Mouse (Mus musculus) kidney, adult 18-20 months (tissue): ENCODE data around the gene Prkch.

ENCODE experiments used
- DNase-seq: peaks from one replicate; pipeline ENCODE4 v3.0.0; 2021

Gene Prkch

DNA sequence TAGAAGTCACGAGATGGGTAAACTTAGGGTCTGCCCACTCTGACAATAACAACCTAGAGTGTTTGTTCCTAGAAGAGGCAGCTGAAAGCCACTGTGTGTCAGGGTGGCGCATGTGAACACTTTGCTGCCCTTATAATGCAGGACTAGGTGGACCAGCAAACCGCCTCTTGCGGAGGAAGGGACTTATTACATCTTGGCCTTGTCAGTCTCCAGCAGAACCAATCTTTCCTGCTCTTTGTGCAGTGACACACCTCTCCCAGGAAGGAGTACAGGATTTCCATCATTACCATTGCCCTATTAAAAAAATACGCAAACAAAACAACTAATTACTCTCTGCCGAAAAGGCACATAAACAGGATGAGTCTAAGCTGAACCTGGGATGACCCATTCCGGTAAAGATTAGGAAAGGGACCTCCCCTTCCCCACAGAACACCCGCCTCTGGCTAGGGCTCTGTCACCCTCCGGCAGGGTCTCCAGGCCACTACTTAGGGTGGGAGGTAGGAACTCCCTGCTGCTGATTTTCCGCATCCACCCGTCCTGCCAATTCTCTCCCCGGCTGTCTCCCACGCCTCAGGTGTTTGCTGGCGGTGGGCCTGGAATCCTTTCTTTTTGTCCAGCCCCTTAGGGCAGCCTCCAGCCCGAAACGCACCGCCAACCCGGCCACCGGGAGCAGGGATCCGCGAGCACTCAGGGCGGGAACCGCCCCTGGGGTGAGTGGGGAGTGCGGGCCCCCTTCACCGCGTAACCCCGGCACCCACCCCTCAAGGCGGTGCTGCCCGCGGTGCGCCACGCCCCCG lies 585 bp upstream of the Prkch start:
- no peak for DNase-seq

DNA sequence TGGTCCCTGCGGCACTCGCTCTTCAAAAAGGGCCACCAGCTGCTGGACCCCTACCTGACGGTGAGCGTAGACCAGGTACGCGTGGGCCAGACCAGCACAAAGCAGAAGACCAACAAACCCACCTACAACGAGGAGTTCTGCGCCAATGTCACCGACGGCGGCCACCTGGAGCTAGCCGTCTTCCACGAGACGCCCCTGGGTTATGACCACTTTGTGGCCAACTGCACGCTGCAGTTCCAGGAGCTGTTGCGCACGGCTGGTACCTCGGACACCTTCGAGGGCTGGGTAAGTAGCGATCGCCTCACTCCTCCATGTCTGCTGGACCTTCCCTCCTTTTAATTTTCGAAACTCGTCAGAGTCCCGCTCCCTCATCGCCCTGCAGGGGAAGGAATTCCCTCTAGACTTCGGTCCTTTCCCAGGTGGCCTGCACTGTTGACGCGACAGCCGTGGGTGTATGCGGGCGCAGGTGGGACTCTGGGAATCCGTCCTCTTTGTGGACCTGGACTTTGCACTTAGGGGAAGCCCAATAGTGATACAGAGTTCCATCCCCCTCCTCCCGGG lies 725 bp downstream of the Prkch start:
- DNase-seq, result peak; percentile 34

GRCm38 (mm10) chr12:73585850-73586249 lies 1.3 kb downstream of the Prkch start:
- DNase-seq, result no peak

DNA sequence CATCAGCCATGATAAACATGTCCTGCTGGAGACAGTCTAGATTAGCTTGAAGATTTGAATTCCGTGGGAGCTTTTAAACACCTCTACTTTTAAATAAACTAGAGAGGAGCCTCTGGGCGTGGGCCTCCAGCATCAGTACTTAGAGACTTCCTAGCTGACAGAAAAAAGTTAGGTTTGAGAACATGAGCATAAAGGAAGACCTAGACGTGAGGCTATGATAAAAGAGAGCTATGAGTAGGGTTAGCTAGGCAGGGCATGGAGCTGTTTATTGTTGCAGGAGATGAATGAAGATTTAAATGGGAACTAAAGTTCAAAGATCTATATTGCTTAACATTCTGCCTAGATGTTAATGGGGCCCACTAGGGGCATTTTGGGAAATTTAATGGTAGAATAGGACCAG lies 2.7 kb downstream of the Prkch start:
- no peak for DNase-seq

DNA sequence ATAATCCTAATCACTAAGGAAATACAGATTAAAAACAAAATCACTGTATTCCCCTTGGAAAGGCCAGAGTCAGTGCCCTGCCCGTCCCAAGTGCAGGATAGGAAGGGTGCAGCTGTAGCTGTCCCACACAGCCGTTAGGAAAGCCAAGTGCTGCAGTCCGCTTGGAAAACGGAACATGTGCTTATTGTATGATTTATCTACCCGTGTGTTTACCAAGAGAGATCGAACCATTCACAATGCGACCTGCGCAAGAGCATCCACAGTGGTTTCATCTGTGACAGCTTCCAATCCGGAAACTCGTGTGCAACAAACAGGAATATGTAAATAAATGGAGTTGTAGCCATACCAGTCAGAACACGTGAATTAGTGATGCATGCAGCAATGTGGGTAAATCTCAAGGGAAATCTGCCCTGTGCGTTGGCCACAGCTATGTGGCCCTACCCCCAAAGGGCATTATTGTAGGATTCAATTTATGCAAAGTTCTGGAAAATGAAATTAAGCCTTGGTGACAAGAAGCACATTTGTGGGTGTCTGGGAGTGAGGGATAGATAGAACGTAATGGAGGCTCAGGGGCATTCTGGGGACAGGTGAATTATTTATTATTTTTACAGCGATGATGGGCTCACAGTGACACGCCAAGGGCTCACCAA lies 6.2 kb downstream of the Prkch start:
- DNase-seq, result no peak

GRCm38 (mm10) chr12:73591625-73592024 lies 7.0 kb downstream of the Prkch start:
- peak; percentile 71 for DNase-seq

GRCm38 (mm10) chr12:73593021-73593798 lies 8.6 kb downstream of the Prkch start:
- DNase-seq, result no peak

DNA sequence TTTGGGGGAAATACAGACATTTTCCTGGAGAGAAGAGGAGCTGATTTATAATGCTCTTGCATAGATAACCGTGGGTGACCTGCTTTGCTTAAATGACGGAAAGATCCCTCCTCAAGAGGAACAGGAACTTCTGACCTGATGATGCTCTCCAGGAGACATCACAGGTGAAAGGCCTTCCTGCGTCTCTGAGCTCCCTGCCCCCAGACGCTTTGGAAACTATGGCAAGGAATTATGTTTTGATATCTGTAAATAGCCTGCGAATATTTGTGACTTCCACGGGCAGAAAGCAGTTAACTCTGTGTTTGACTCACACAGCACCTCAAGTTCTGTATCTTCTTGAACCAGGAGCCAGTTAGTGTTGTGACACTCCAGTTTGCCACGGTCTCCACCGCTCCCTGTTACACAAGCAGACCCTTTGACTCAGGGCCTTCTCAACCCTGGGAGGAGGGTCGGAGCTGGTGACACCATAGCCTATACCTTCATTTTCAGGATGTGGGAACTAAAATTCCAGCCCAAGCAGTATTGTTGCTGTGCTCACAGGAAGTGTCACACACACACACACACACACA lies 9.7 kb downstream of the Prkch start:
- DNase-seq, result no peak

GRCm38 (mm10) chr12:73595226-73595625 lies 10.6 kb downstream of the Prkch start:
- no peak for DNase-seq

- no peak for DNase-seq
Observed at GRCm38 (mm10) chr12:73598241-73598640, 13.6 kb downstream of the Prkch start.

DNA sequence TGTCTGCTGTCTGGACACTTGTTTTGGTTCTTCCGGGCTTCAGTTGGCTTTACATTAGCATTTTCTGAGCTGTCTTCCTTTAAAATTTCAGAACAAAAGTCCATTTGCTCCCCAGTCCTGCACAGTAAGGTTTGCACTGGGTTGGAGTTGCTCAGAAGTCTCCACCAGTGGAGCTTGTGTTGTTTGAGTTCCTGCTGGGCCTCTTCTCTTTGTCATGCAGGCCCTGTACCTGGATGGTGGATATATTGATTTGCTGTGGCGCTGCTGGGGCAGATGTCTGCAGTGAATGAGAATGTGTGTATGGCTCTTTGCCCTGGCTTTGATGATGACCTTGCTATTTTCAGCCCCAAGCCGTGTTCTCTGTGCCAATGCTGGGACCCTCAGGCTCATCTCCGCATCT lies 15.9 kb downstream of the Prkch start:
- no peak for DNase-seq

- no peak for DNase-seq
Observed at GRCm38 (mm10) chr12:73602974-73603373, 18.4 kb downstream of the Prkch start.

- DNase-seq, result no peak
Observed at GRCm38 (mm10) chr12:73603653-73604052, 19.1 kb downstream of the Prkch start.

DNA sequence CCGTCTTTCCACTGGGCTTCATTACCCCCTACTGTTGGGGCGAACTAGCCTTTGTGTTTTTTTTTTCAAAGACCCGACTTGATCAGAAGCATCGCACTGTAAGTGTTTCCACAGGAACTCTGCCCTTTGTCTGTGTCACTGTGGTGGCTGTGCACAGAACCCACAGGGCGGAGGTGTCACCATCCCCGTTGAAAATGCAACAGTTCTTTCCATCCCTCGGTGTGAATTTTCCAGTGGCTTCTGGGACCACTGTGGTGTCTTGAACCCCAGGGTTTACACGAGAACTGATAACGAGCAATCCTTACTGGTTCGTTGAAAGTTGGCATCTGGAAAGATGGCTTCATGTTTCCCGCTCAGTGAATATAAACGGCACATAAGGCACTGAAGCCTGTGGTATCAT lies 20.2 kb downstream of the Prkch start:
- DNase-seq, result no peak

DNA sequence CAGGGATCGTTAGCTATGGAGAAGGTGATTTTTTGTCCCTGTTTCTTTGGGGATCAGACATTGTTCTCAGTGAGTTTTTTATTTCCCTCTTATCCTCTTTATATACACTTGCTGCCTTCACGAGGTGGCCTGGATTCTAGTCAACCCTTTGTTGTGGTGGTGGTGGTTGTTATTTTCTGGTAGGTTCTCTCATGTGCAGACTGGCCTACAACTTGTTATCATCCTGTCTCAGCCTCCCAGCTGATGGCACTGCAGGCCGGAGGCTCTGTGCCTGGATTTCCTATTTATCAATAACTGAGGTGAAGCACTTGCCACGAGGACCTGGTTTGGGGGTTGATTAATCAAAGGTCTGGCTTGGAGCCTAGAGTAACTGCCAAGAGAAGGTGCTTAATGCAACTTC lies 20.6 kb downstream of the Prkch start:
- no peak for DNase-seq

DNA sequence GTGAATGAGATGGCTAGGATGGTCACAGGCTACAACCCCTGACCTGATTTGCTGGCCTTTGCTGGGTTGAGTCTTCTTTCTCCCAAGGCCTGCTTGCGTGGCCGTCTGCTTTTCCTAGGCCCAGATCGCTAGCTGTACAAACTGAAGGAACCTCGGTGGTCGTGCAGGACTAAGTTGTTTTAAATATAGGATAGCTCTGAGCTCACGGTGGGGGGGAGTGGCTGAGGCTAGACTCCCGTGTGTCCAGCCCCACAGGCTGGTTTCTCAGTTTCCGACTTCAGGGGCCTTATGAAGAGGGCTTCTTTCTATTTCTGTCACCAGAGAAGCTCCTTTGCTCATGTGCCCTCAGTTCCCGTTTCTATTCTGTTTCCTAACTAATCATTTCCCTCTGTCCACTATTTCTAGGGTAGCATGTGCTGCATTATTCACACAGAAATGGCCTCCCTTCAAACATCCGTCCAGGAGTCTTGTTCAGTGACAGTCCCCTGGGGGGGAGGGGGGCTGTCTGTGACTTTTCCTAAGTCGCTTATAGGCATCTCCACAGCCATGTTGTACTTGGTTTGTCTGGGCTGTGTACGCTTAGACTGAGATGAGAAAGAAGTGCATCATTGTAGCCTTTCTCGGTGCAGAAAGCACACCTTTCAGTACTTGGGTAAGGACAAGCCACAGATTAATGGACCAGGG lies 22.9 kb downstream of the Prkch start:
- DNase-seq, result no peak

DNA sequence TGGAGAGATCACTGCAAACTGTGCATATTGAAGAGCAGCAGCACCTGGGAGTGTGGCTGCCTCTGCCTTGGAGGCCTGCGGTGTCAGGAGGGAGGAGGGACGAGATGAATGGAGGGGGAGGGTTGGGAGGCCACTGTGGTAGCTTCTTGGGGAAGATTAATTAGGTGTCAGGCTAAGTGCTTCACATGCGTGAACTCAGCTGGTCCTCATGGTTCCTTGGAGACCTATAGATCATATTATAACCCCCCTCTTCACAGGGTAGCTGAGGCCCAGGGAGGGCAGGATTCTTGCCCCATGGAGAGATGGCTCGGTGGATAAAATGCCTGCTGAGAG lies 23.4 kb downstream of the Prkch start:
- DNase-seq, result no peak

- no peak for DNase-seq
Observed at GRCm38 (mm10) chr12:73609262-73609661, 24.7 kb downstream of the Prkch start.

DNA sequence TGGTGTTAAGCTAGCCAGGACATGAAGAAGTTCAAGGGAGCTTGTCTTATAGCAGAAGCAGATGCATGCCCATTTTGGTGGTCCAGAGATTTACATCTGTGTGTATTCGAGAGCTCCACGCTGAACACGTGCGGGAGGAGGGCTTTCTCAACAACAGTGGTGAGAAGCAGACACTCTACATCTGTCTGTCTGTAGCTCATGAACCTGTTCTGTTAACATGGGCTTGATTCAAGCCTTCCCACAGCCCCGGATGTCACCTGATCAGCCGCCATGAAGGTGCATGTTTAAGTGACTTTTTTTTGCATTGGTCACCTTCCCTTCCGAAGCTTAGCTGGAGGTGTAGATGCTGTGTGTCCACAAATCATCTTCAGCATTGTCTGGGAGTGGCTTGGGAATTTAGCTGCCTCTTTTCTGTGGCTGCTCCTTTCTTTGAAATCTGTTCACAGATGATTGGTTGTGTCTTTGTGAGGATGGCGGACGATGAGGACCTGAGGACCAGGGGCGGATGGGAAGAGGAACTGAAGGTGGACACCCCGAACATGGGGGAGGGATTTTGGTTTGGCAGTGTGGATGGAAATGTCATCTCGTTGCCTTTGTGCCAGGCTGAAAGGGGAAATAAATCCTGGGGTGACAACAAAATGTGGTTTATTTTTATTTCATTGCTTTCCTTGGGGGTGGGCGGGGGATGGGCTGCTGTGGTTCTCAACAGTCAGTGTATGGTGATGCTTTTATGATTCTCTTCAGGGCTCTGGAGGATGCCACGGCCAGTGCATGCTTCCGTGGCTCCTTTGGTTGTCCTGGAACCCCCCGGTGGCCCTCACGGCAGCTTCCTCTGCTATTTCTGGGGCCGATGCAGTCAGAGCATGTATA lies 25.3 kb downstream of the Prkch start:
- DNase-seq, result no peak

DNA sequence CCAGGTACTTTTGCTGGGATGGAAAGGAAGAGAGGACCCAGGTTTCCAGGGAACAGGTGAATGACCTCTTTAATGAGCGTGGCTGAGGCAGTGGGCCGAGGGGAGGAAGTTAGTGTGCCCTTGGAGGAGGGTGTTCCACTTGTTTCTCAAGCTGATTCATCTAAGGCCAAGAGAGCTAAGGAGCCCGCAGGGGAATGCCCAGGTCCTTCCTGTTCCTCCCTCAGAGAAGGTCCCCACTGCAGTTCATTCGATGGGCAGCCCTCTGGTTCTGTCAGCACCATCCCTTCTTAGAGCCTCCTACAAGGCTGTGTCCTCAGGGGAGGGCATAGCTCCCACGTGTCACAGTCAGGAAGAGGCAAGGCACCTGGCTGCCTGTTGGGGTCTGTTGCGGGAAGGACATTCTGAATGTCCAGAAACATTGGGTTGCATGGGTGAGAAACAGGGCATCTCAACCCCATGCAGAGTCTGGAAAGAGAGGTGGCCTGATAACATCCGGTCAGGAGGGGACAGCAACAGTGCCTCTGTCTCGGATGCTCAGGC lies 26.3 kb downstream of the Prkch start:
- no peak for DNase-seq

DNA sequence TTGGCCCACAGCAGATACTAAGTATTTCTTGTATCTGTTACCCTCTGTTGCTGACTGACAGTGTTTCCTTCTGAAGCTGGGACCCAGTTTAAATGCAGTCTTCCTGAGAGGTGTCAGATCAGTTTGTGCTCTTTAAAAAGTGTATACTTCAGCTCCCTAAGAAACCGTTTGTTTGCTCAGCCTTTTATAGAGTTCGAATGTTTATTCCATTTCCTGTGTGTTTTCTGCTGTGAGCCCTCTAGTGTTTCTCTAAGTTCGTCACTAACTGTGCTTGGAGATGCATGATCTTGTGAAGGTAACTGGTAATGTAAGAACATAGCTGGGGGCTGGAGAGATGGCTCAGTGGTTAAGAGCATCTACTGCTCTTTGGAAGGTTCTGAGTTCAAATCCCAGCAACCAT lies 27.1 kb downstream of the Prkch start:
- no peak for DNase-seq
